Mouse (Mus musculus) gastrocnemius, postnatal 25 days (tissue): ENCODE results near the gene Adrb1. TPM values are rescaled to one million over a fixed set of nuclear protein-coding genes. Genes with fewer than 3 reads are reported as not detected.

Source experiments
- total RNA-seq, 2 experiments: library from RNA; stranded (reverse); gene quantifications; 1 replicate in 1 of 2; 2 replicates in 1 of 2; pipeline ENCODE4 v1.2.3; 2021

The Adrb1 gene
- total RNA-seq, 2 experiments from 2014 or later: 0.08 to 0.27 TPM

Other genes with a start within 250 kb of the Adrb1 start
- 1 to 10 TPM; 2.8 to 3.2 TPM for gene Dclre1a, start 174.0 kb upstream of the Adrb1 start, total RNA-seq
- gene Nhlrc2, start 173.9 kb upstream of the Adrb1 start, total RNA-seq: 1 to 10 TPM; 8.5 to 9.2 TPM
- 10 to 100 TPM; 18.8 to 19.2 TPM for gene Ccdc186, start 100.0 kb downstream of the Adrb1 start, total RNA-seq
- gene Tdrd1, start 104.0 kb downstream of the Adrb1 start, total RNA-seq: not detected
- gene Vwa2, start 152.1 kb downstream of the Adrb1 start, total RNA-seq: not detected